Mouse (Mus musculus): ENCODE measurements around the gene Llcfc1.

Gene Llcfc1

DNA sequence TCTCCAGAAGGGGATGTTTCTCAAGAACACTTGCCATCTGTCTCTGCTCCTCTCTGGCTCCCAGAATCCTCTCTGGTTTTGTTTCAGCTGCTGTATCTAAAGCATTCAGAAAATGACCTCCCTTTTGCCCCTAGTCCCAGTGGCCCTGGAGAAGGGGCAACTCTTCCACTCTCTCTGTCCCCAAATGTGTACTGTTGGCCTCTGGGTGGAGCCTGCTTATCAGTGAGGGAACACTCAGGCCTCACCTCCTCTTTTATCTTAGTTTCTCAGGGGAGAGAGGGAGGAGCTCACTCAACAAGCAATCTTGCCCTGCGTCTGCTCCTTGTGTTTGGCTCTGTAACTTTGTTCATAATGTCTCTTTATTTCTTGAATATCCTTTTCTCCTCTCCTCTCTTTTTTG is 19.9 kb downstream of the Llcfc1 start, which contains the start of gene Kel:
TSS of gene Kel (minus strand) at position 217 of the 400 bp plus-strand sequence.
- no peak for DNase-seq (ENCODE audit: low spot score)

- DNase-seq (ENCODE audit: low spot score): no peak
These were observed 22.0 kb downstream of the Llcfc1 start for GRCm38 (mm10) chr6:41706275-41706674.

- DNase-seq (ENCODE audit: low spot score): no peak
These were observed 26.1 kb downstream of the Llcfc1 start for GRCm38 (mm10) chr6:41710281-41710680.

DNA sequence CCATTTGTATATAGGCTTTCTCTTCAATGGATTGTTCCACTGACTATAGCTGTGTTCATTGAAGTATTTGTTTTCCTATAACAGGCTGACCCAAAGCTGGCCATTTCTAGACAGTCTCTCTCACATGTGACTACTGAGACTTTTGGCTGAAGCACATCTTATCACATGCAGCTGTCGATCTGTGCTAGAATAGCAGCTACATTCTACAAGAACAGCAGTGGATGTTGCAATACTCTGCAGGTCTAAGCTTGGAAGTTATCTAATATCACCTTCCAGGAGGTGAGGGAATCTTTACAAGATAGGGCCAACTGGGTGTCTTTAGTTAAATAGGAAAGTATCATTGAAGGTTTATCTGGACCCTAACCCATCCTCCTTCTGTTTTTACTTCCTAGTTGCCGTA is 37.2 kb downstream of the Llcfc1 start:
- DNase-seq (ENCODE audit: low spot score): no peak

GRCm38 (mm10) chr6:41727989-41728609 is 43.9 kb downstream of the Llcfc1 start:
- DNase-seq (ENCODE audit: low spot score): no peak

- no peak for DNase-seq (ENCODE audit: low spot score)
These were observed 50.7 kb downstream of the Llcfc1 start for GRCm38 (mm10) chr6:41734719-41735470.

Data from MN1 (cell line).